Mouse (Mus musculus) liver, embryonic 11.5 days (tissue): ENCODE data around the gene Plcb4. TPM values are rescaled to one million over a fixed set of nuclear protein-coding genes. Genes with fewer than 3 reads are reported as not detected.

Experiments used
- ATAC-seq: fragments of 200-750 bp; cut with Nextera tagmentation; replicated peaks from 2 replicates; pipeline ENCODE4 v1.8.0; 2017; ENCODE audit warnings: moderate number of reproducible peaks, mild to moderate bottlenecking, moderate TSS enrichment, moderate library complexity; ENCODE audit not compliant: low FRiP score
- DNase-seq: peaks from one replicate; pipeline ENCODE4 v3.0.0-alpha.2; 2017; ENCODE audit warnings: low spot score
- H3K27ac ChIP-seq: fragments of 300-500 bp; sonication (generic); 2 replicates; pipeline ENCODE4 v1.5.1; 2014; ENCODE audit warnings: mild to moderate bottlenecking, low read depth, low read length, control low read depth
- H3K27me3 ChIP-seq: fragments of 300-500 bp; sonication (generic); replicated peaks from 2 replicates; pipeline ENCODE4 v1.6.1; 2014; ENCODE audit warnings: low read length, mixed read lengths; ENCODE audit not compliant: control insufficient read depth, insufficient read depth
- H3K36me3 ChIP-seq: fragments of 300-500 bp; sonication (generic); 2 replicates; pipeline ENCODE4 v1.6.1; 2014; ENCODE audit warnings: mild to moderate bottlenecking, low read length, moderate library complexity, mixed read lengths; ENCODE audit not compliant: control insufficient read depth, insufficient read depth
- H3K4me1 ChIP-seq: fragments of 300-500 bp; sonication (generic); replicated peaks from 2 replicates; pipeline ENCODE4 v1.6.1; 2014; ENCODE audit warnings: low read length, mixed read lengths; ENCODE audit not compliant: control insufficient read depth, insufficient read depth
- H3K4me2 ChIP-seq: fragments of 300-500 bp; sonication (generic); 2 replicates; pipeline ENCODE4 v1.6.1; 2014; ENCODE audit warnings: mild to moderate bottlenecking, control low read depth, moderate library complexity
- H3K4me3 ChIP-seq: fragments of 300-500 bp; sonication (generic); 2 replicates; pipeline ENCODE4 v1.5.1; 2014; ENCODE audit warnings: low read depth, low read length, control low read depth
- H3K9ac ChIP-seq: fragments of 300-500 bp; sonication (generic); 2 replicates; pipeline ENCODE4 v1.6.1; 2014; ENCODE audit warnings: low read depth, low read length, control low read depth
- H3K9me3 ChIP-seq: fragments of 300-500 bp; sonication (generic); 2 replicates; pipeline ENCODE4 v1.6.1; 2016; ENCODE audit warnings: low read length, inconsistent platforms, mixed read lengths; ENCODE audit not compliant: control insufficient read depth
- WGBS: fragments of 180-500 bp; shearing (Covaris S2); extraction: QIAGEN DNeasy Blood & Tissue Kit; methylation state at CpG from one replicate; pipeline ENCODE4 v1.1.7; 2014; 5-methylcytosine and 5-hydroxymethylcytosine counted together
- polyA plus RNA-seq: library from polyadenylated mRNA; unstranded; fragments of >200 nt; fragmentation: Nextera tagmentation; extraction: Ambion mirVana; gene quantifications from 2 replicates; pipeline ENCODE4 v1.2.1, GENCODE M21; 2014

Gene Plcb4
- polyA plus RNA-seq, 1 experiment from 2014 or later: 10.3 TPM

DNA sequence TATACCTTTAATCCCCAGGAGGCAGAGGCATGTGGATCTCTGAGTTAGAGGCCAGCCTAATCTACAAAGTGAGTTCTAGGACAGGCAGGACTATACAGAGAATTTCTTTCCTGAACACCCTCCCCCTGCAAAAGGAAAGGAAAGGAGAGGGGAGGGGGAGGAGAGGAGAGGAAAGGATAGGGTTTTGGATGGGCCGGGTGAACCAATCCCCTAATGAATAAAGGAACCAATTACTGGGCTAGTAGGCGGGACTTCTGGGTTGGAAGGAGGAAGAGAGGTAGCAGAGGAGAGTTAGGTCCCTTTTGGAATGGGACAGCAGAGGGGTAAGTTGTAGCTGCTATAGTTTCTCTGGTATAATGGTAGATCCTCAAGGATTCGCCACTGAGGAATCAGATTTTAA lies 12.6 kb upstream of the Plcb4 start:
- Histone ChIP-seq H3K27me3 (no peaks in the 10 kb centered on the region), H3K4me3 (no peak overlapping the region), H3K4me2 (no peak overlapping the region), H3K36me3 (no peaks in the 10 kb centered on the region), H3K4me1 (no peaks in the 10 kb centered on the region), H3K9ac (no peak overlapping the region), H3K27ac (no peak overlapping the region), H3K9me3 (no peaks in the 10 kb centered on the region)
- ATAC-seq (no peak), DNase-seq (no peak)
- WGBS: 74% methylated on average over 3 of the region's 3 CpGs

DNA sequence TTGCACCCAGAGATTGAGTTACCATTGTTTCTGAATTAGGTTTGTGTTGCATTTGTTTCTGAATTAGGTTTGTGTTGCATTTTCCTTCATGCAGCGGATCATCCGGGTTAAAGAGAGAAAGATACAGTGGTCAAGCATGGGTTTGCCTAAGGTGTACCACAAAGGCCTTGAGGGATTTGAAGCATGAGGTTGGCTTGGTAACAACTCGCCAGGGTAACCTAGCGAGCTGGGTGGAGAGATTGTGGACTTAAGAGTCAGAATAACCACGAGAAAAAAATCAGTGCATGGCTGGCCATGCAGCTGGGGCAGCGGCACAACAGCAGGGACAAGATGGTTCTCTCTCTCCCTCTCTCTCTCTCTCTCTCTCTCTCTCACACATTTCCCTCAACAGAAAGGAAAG lies 12.2 kb upstream of the Plcb4 start:
- H3K27ac ChIP-seq: no peak overlapping the region
- no peak overlapping the region for H3K9ac ChIP-seq
- H3K4me2 ChIP-seq: no peak overlapping the region
- H3K4me3 ChIP-seq: no peak overlapping the region
- no peaks in the 10 kb centered on the region for H3K4me1 ChIP-seq
- 81% methylated on average over 6 of the region's 6 CpGs for WGBS
- no peak for ATAC-seq
- no peak for DNase-seq
- H3K27me3 ChIP-seq: no peaks in the 10 kb centered on the region
- H3K9me3 ChIP-seq: no peaks in the 10 kb centered on the region
- no peaks in the 10 kb centered on the region for H3K36me3 ChIP-seq

DNA sequence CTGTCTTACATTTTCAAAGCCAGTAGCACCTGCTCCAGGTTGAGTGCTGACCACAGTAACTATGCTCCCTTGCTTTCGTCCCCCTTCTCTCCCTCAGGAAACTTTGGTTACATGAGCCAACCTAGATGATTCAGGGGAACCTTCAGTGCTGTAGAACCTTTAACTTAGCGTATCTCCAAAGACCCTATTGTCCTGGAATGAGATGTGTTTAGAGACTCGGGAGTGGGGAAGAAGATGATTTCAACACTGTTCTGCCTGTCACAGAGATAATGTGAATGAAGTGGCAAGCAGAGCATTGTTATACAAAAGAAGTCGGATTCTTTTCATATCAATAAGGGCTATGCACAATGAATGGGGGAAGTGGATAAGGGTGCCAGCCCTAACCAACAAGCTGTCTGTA lies 10.8 kb upstream of the Plcb4 start:
- Histone ChIP-seq H3K9me3 (no peaks in the 10 kb centered on the region), H3K27me3 (no peaks in the 10 kb centered on the region), H3K4me3 (no peak overlapping the region), H3K36me3 (no peaks in the 10 kb centered on the region), H3K4me2 (no peak overlapping the region), H3K9ac (no peak overlapping the region), H3K4me1 (no peaks in the 10 kb centered on the region), H3K27ac (no peak overlapping the region)
- DNase-seq (no peak), ATAC-seq (no peak)
- 60% methylated on average over 4 of the region's 4 CpGs for WGBS

DNA sequence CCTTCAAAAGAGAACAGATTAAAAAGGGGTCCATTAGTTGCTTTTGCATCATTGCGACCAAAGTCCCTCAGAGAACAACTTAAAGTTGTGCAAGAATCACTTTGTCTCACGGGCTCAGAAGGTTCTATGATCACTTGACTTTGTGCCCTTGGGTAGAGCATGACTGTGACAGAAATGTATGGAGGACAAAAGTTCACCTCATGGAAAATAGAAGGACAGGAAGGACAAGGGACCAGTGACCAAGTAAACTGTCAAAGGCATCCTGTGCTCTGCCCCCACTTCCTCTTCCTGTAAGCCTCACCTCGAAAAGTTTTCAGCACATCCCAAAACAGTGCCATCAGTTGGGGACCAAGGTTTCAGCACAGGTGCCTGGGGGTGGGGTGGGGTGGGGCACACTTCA lies 7.9 kb upstream of the Plcb4 start:
- H3K36me3 ChIP-seq: no peaks in the 10 kb centered on the region

DNA sequence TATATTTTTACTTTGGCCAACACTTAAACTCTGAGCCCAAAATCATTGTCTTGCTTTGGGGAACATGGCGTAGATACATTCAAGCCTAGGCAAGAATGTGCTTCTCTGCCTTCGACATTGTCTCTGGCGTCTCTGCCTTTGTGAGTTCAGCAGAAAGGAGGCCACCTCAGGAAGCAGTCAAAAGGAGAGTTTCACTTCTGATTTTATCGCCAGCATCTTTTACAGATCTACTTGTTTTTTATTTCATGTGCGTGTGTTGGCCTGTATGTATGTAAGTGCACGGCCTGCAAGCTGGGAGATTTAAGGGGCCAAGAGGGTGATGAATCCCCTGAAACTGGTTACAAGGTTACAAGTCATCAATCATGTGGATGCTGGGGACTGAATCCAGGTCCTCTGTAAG lies 6.8 kb upstream of the Plcb4 start:
- DNase-seq (no peak), ATAC-seq (no peak)
- Histone ChIP-seq H3K27ac (no peak overlapping the region), H3K9me3 (no peaks in the 10 kb centered on the region), H3K4me2 (no peak overlapping the region), H3K4me3 (no peak overlapping the region), H3K36me3 (no peaks in the 10 kb centered on the region), H3K27me3 (no peaks in the 10 kb centered on the region), H3K4me1 (no peaks in the 10 kb centered on the region), H3K9ac (no peak overlapping the region)
- 89% methylated on average over 6 of the region's 6 CpGs for WGBS

More for the DNA sequence above, 7.9 kb upstream of the Plcb4 start:
- ATAC-seq (no peak), DNase-seq (no peak)
- H3K27ac ChIP-seq: no peak overlapping the region
- WGBS: 72% methylated on average over 3 of the region's 3 CpGs
- no peak overlapping the region for H3K4me3 ChIP-seq
- H3K4me2 ChIP-seq: no peak overlapping the region
- no peaks in the 10 kb centered on the region for H3K9me3 ChIP-seq
- H3K9ac ChIP-seq: no peak overlapping the region
- H3K27me3 ChIP-seq: no peaks in the 10 kb centered on the region
- no peaks in the 10 kb centered on the region for H3K4me1 ChIP-seq

DNA sequence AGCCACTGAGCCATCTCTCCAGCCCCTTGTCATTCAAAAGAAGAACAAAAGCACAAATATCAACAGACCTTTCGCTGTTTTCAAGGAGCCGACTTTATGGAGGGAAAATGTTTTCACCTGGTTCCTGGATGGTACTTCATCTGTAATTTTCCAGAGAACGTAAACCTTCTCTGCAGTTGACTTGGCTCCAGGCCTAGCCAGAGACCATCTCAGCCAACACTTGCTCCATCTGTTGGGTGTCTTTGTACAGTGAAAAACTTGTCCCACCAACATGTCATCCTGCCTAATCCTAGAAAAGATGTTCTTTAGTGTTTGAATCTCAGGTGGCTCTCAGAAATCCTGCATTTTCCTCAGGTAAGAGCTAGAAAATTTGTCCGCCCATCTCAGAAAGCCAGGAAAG lies 6.4 kb upstream of the Plcb4 start:
- H3K27me3 ChIP-seq: no peaks in the 10 kb centered on the region
- H3K27ac ChIP-seq: no peak overlapping the region
- H3K36me3 ChIP-seq: no peaks in the 10 kb centered on the region
- ATAC-seq (no peak), DNase-seq (no peak)
- H3K4me3 ChIP-seq: no peak overlapping the region
- H3K9me3 ChIP-seq: no peaks in the 10 kb centered on the region
- H3K4me1 ChIP-seq: no peaks in the 10 kb centered on the region
- WGBS: 88% methylated on average over 4 of the region's 4 CpGs
- no peak overlapping the region for H3K9ac ChIP-seq
- no peak overlapping the region for H3K4me2 ChIP-seq

DNA sequence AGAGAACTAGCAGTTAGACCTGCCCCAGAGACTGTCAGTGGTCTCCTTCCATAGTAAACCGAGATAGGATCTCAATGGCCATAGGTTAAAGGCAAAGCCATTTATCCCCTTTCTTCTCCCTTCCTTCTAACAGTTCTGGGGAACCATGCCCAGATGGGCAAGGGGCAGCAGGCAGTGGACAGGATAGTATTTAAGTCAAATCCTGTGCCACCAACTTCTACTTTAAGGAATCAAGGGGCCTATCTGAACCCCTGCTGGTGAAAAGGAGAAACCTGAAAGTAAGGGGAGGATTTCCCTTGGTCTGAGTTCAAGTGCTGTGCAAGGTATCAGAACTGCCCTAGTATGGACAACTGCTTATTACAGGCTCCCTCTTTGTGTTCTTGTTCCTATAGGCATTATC lies 2.9 kb upstream of the Plcb4 start:
- Histone ChIP-seq H3K27me3 (no peaks in the 10 kb centered on the region), H3K4me2 (no peak overlapping the region), H3K9ac (no peak overlapping the region), H3K4me3 (no peak overlapping the region), H3K36me3 (no peaks in the 10 kb centered on the region), H3K27ac (no peak overlapping the region), H3K4me1 (no peaks in the 10 kb centered on the region), H3K9me3 (no peaks in the 10 kb centered on the region)
- ATAC-seq (no peak), DNase-seq (no peak)
- WGBS: 89% methylated on average over 1 of the region's 1 CpGs

DNA sequence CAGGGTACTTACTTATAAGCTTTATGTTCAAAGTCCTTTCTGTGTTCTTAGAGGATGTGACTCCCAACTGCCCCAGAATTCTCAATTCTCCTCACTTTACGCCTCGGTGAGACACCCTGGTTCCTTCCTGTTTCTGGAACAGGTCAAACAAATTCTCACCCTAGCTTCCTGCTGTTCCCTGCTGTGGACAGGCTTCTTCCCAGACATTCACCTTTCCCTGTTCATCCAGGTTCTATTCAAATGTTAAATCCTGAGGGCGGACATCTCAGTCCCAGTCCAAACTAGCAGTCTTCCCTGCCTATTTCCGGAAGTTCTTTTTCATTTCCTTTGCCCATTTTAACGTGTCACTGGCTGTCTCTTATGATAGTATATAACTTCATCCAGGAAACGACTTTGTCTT lies 2.2 kb upstream of the Plcb4 start:
- H3K9ac ChIP-seq: no peak overlapping the region
- no peaks in the 10 kb centered on the region for H3K27me3 ChIP-seq
- no peaks in the 10 kb centered on the region for H3K4me1 ChIP-seq
- no peak overlapping the region for H3K27ac ChIP-seq
- WGBS: 66% methylated on average over 6 of the region's 6 CpGs
- no peak for DNase-seq
- H3K4me3 ChIP-seq: no peak overlapping the region
- H3K4me2 ChIP-seq: no peak overlapping the region
- no peak for ATAC-seq
- H3K9me3 ChIP-seq: no peaks in the 10 kb centered on the region
- no peaks in the 10 kb centered on the region for H3K36me3 ChIP-seq

DNA sequence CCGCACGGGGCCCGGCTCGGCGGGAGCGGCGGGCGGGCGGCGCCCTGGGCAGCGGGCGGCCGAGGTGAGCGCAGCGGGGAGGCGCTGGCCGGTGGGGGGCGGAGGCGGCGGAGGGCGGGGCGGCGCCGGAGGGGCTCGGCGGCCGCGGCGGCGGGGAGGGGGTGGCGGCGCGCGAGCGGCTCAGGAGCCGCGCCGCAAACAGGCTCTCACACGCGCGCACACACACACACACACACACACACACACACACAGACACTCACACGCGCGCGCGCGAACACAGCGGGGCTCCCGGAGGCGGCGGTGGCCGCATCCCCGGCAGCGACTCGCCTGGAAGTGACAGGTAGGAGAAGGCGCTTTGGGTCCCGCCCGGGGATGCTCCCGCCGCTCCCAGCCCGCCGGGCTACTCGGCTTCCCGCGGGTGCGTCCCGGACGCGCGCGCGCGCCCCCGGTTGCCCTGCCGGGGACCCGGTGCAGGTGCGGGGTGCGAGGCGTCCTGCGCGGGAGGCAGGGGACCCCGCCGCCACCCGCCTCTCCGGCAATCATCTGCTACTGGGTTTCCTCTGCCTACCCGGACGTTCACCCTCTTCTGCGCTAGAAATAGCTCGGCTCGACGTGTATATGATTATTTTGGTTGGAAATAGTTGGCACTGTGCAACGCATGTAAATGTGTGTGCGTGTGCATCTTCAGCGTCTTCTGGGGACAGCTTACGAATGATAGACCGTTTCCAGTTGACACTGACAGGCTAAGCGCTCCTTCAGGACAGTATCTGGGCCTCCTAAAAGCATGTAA lies 775 bp downstream of the Plcb4 start:
- Histone ChIP-seq H3K4me2 (peak overlapping the region; percentile 84), H3K27me3 (no peaks in the 10 kb centered on the region), H3K9ac (peak overlapping the region; percentile 89), H3K27ac (peak overlapping the region; percentile 84), H3K4me3 (peak overlapping the region; percentile 78), H3K36me3 (no peaks in the 10 kb centered on the region), H3K4me1 (no peaks in the 10 kb centered on the region), H3K9me3 (no peaks in the 10 kb centered on the region)
- peak; percentile 73 for DNase-seq
- ATAC-seq: peak; percentile 71
- WGBS: under 1% methylated on average over 52 of the region's 97 CpGs
